Mouse (Mus musculus): ENCODE measurements at regions not wholly inside any gene's neighbourhood (a gene's known extent, or its start where the extent isn't known, plus 50 kb on each side); places are given as distances from the start of the nearest gene placed in this dataset.

GRCm38 (mm10) chr14:100485489-100485888 lies 201.0 kb upstream of the Klf12 start:
- TF ChIP-seq CTCF (IDR thresholded peaks at IDR 0.05) = peak; percentile 58
- TF ChIP-seq POLR2A (IDR thresholded peaks at IDR 0.05; ENCODE audit: insufficient read depth, low read depth, low read length) = no peak

Measured in heart, adult 2 months (tissue).